Mouse (Mus musculus) liver, adult 2 months (tissue): ENCODE data around the gene B3gnt2.

Source experiments
- CTCF ChIP-seq: fragments of 200-500 bp; IDR thresholded peaks from 2 replicates; pipeline ENCODE4 v1.5.1; 2011; ENCODE audit warnings: low read depth, low read length, control low read depth
- POLR2A ChIP-seq: fragments of 200-500 bp; IDR thresholded peaks from 2 replicates; pipeline ENCODE4 v1.6.1; 2011; ENCODE audit warnings: low read length, control low read depth; ENCODE audit not compliant: insufficient read depth; ENCODE audit errors: extremely low read depth

- no peak for TF ChIP-seq CTCF
- no peak for TF ChIP-seq POLR2A
Observed at GRCm38 (mm10) chr11:22897127-22897526, 36.4 kb upstream of the B3gnt2 start.
